Mouse (Mus musculus) adrenal gland, adult 2 months (tissue): ENCODE results near the gene Banf2. TPM values are rescaled to one million over a fixed set of nuclear protein-coding genes. Genes with fewer than 3 reads are reported as not detected.

Experiments used
- DNase-seq: peaks from one replicate; pipeline ENCODE4 v3.0.0; 2021
- polyA plus RNA-seq: library from polyadenylated mRNA; depleted of rRNA; stranded (reverse); fragments of >200 nt; gene quantifications from 2 replicates; pipeline ENCODE4 v1.2.3, GENCODE M21; 2012
- total RNA-seq, 2 experiments: library from RNA; stranded (reverse); gene quantifications; 2 replicates each; pipeline ENCODE4 v1.2.3; 2021

Banf2 gene
- total and polyA plus RNA-seq, 3 experiments, result not detected

DNA sequence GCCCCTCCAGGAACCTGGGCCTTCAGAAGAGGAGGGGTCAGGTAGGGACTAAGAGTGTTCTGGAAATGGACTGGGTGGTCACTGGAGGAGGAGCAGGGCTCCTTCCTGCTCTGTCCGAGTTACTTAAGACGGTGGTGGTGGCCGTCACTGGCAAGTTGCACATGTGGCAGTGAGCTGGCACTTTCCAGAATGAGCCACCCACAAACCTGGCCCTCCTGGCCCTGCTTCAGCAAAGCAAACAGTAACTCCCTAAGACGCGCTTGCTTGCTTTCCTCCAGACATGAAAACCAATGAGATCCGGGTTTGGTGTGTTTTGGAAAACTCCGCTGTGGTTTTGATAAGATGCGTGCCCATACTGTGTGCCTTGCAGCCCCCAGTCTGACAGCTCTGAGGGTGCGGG, 7.5 kb upstream of the Banf2 start:
- DNase-seq, result no peak

- no peak for DNase-seq
Measured at GRCm38 (mm10) chr2:144026456-144026855, 6.4 kb upstream of the Banf2 start.

GRCm38 (mm10) chr2:144030791-144031190, 2.1 kb upstream of the Banf2 start:
- DNase-seq, result no peak

DNA sequence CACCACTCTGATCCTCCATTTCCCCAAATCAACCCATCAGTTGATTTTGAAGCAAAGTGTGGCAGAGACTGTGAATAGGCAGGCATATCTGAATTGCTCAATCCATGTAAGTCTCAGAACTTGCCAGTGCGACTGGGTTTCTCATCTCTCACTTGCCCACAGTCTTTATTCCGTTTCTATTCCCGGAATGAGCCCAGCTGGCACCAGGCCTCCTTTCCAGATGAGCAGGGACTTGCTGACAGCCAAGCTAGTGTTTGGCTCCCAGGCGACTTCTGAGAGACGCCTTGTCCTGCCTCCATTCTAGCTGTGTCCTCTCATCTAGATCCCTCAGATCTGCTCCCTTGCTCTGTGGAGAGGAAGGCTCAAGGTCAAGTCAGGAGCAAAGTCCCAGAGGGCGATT, 11.9 kb downstream of the Banf2 start:
- peak; percentile 18 for DNase-seq

- no peak for DNase-seq
Measured at GRCm38 (mm10) chr2:144045756-144046560, 13.1 kb downstream of the Banf2 start.

- no peak for DNase-seq
Measured at GRCm38 (mm10) chr2:144046916-144047315, 14.1 kb downstream of the Banf2 start.

GRCm38 (mm10) chr2:144050146-144050680, 17.4 kb downstream of the Banf2 start:
- DNase-seq, result no peak

DNA sequence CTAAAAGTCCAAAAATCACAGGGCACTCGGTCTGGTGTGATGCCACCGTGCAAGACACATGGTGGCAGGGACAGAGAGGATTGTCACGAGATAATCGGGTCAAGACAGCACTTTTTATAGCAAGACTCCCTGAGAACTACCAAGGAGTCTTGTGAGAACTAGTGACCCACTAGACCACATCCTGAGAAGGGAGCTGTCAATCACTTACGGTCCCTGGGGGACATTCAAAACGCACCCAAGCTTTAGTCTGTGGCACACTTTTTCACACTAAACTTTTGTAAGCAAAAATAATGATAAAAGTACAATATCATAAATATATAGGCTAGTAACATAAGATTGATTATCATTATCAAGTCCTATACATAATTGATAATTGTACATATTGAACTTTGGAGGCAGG, 18.0 kb downstream of the Banf2 start:
- DNase-seq, result no peak

GRCm38 (mm10) chr2:144052410-144053065, 19.7 kb downstream of the Banf2 start:
- DNase-seq, result peak; percentile 5

- no peak for DNase-seq
Measured at GRCm38 (mm10) chr2:144057735-144058134, 24.9 kb downstream of the Banf2 start.

GRCm38 (mm10) chr2:144061701-144062100, 28.8 kb downstream of the Banf2 start:
- DNase-seq, result no peak

- DNase-seq, result no peak
Measured at GRCm38 (mm10) chr2:144065499-144065898, 32.6 kb downstream of the Banf2 start.

- DNase-seq, result no peak
Measured at GRCm38 (mm10) chr2:144069663-144070062, 36.8 kb downstream of the Banf2 start.

DNA sequence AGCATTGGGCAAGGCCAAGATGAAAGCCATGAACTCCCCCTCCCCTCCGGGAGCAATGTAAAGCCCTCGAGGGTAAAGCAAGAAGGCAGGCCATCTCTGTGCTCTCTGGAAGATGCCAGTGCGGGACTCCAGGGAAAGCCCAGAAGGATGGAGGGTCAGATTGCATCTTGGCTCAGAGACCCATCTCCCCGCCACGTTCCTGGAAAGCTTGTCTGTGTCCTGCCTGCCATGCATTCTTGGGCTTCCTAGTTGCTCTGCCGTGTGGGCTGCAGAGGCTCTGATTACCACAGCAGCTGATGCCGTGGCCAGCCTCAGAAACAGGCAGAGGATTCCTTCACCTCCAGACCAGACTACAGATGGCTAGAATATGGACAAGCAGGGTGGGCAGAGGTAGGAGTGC, 37.6 kb downstream of the Banf2 start:
- DNase-seq, result no peak

DNA sequence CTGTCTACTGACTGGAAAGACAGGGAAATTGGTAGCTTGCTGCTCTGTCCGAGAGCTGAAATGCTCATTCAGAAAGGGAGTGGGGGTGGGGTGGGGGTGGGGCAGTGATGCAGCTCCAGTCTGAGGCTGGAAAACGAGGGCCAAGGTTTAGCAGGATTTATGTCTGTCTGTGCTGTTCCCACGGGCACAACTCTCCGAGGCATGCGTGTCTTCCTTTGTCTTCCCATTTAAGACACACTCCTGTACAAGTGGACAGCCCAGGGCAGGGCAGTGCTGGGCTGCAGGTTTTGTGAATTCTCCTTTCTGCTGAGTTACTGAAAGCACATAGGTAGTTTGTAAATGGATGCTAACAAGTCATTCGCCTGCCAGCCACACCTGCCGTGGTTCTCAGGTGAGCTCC, 39.8 kb downstream of the Banf2 start:
- no peak for DNase-seq

GRCm38 (mm10) chr2:144074059-144074458, 41.2 kb downstream of the Banf2 start:
- no peak for DNase-seq

- DNase-seq, result peak; percentile 22
Measured at GRCm38 (mm10) chr2:144076625-144077024, 43.8 kb downstream of the Banf2 start.

DNA sequence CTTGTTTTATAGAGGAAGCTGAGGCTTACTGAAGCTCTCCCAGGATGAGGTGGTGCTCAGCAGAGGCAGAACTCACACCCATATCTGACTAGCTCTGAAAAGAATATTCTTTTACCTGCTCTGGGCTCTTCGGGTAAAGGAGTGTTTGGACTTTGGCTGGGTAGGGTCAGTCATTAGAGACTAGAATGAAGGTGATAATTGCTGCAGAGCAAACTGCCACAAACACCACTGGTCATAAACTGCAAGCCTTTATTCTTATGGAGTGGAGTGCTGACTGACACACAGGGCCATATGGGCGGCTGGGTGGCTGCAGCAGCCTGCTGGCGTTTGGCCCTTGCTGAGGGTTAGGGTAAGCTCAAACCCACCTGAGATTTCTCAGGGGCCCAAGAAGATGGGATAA, 46.0 kb downstream of the Banf2 start:
- no peak for DNase-seq

DNA sequence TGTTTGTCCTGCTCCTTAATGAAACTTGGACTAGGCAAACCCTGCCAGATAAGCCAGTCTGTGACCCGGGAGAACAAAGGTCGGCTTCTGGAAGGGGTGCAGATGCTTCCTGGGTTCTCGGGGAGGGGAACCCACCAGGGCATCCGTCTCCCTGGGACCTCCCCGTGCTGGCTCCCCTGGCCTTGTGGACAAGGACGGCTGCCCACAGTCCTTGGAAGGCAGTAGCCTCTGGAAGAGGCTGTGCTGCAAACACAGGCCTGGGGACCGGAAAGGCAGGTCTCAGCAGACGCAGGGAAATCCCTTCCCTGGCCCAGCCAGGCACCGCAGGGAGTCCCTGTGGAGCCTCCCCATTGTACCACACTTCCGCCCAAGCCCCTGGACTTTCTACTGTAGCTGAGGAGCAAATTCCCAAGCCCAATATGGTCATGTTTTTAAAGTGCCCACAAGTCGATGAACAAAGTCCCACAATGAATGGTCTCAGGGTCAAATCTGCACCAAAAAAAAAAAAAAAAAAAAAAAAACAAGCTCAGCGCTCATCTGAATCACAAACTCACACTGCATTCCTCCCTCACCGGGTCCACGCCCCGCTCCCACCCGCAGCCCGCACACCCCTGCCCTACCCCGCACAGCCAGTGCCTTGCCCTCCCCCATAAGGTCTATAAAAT, 53.5 kb downstream of the Banf2 start:
- peak; percentile 82 for DNase-seq

DNA sequence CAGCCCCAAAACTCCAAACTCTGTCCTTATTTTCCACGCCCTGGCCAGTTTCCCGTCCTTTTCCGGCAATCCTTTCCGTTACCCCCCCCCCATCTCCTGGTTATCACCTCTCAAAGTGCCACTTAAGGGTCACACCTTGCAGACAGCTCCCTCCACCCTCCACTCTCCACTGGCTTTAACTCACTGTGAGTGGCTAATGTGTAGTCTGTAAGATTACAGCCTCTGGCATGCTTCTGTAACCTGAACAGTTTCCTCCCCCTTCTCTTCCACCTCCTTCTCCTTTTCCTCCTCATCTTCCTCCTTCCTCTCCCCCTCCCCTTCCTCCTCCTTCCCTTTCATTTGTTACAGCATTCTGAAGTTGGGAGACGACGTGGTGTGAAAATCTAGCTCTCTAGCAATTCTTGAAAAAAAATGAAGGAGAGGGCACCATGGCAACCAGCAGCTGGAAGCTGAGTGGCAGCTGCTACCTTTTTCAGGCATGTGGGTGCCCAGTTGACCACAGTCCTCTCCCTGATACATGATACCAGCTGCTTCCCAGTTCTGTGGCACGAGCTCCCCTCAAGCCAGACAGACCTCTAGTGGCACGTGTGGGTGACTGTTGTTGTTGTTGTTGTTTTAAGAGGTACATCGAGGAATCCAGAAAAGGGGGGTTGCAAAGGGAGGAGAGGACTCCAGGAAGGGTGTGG, 55.2 kb downstream of the Banf2 start:
- DNase-seq, result no peak

GRCm38 (mm10) chr2:144092767-144093166, 59.9 kb downstream of the Banf2 start:
- no peak for DNase-seq

DNA sequence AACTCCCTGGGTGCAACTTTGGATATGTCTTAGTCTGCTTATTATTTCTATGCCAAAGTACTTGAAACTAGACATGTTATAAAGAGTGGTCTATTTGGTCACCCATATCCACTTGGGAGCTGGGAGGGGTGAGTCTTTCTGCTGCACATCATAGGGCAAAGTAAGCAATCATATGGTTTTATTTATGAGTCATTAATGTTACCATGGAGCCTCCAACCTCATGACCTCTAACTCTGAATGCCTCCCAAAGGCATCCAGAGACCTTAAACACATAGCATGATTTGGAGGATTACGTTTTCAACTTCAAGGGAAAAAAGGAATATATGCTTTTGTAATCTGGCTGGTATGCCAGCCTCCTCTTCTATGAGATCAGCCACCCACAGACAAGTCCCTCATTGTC, 61.9 kb downstream of the Banf2 start:
- DNase-seq, result no peak
